Mouse (Mus musculus) limb, embryonic 13.5 days (tissue): ENCODE measurements around the gene Urgcp. TPM values are rescaled to one million over a fixed set of nuclear protein-coding genes. Genes with fewer than 3 reads are reported as not detected.

Experiments used
- ATAC-seq: fragments of 200-750 bp; cut with Nextera tagmentation; 2 replicates; pipeline ENCODE4 v1.8.0; 2017; ENCODE audit warnings: low read depth, moderate number of reproducible peaks, moderate TSS enrichment; ENCODE audit not compliant: low FRiP score
- H3K27ac ChIP-seq: fragments of 300-500 bp; sonication (generic); 2 replicates; pipeline ENCODE4 v1.5.1; 2015; ENCODE audit warnings: inconsistent platforms, mild to moderate bottlenecking, moderate library complexity
- H3K27me3 ChIP-seq: fragments of 300-500 bp; sonication (generic); 2 replicates; pipeline ENCODE4 v1.6.1; 2015; ENCODE audit warnings: mild to moderate bottlenecking, inconsistent platforms
- H3K36me3 ChIP-seq: fragments of 300-500 bp; sonication (generic); 2 replicates; pipeline ENCODE4 v1.6.1; 2015; ENCODE audit warnings: inconsistent platforms, mild to moderate bottlenecking, moderate library complexity
- H3K4me1 ChIP-seq: fragments of 300-500 bp; sonication (generic); 2 replicates; pipeline ENCODE4 v1.6.1; 2015; ENCODE audit warnings: inconsistent platforms
- H3K4me2 ChIP-seq: fragments of 300-500 bp; sonication (generic); replicated peaks from 2 replicates; pipeline ENCODE4 v1.6.1; 2015; ENCODE audit warnings: inconsistent platforms, mild to moderate bottlenecking, moderate library complexity
- H3K4me3 ChIP-seq: fragments of 300-500 bp; sonication (generic); 2 replicates; pipeline ENCODE4 v1.5.1; 2015; ENCODE audit warnings: moderate library complexity, mild to moderate bottlenecking, inconsistent platforms
- H3K9ac ChIP-seq: fragments of 300-500 bp; sonication (generic); 2 replicates; pipeline ENCODE4 v1.6.1; 2015; ENCODE audit warnings: mild to moderate bottlenecking, inconsistent platforms
- H3K9me3 ChIP-seq: fragments of 300-500 bp; sonication (generic); 2 replicates; pipeline ENCODE4 v1.6.1; 2016; ENCODE audit warnings: inconsistent platforms
- WGBS: fragments of 180-500 bp; shearing (Covaris S2); methylation state at CpG from one replicate; pipeline ENCODE4 v1.1.7; 2015; 5-methylcytosine and 5-hydroxymethylcytosine counted together
- polyA plus RNA-seq: library from polyadenylated mRNA; unstranded; fragments of >200 nt; fragmentation: Nextera tagmentation; extraction: Ambion mirVana; gene quantifications from 2 replicates; pipeline ENCODE4 v1.2.1, GENCODE M21; 2015

Urgcp gene
- polyA plus RNA-seq, 1 experiment from 2014 or later = 29.2 TPM

- Histone ChIP-seq H3K27me3 (no peaks in the 10 kb centered on the region), H3K4me3 (no peak overlapping the region), H3K4me2 (no peak overlapping the region), H3K27ac (no peak overlapping the region), H3K9me3 (no peaks in the 10 kb centered on the region), H3K9ac (no peak overlapping the region), H3K36me3 (peaks cover 5% of the 10 kb centered on the region; the same call in 1 of the 2 replicates), H3K4me1 (peaks cover 21% of the 10 kb centered on the region; the same call in 1 of the 2 replicates)
- WGBS = 90% methylated on average over 4 of the region's 4 CpGs
- no peak for ATAC-seq
These were observed 27.9 kb downstream of the Urgcp start for GRCm38 (mm10) chr11:5734323-5734722.

GRCm38 (mm10) chr11:5732401-5732800, 29.8 kb downstream of the Urgcp start:
- Histone ChIP-seq H3K36me3 (peaks cover 5% of the 10 kb centered on the region; the same call in 1 of the 2 replicates), H3K27me3 (no peaks in the 10 kb centered on the region), H3K4me3 (no peak overlapping the region), H3K4me2 (no peak overlapping the region), H3K27ac (peak overlapping the region; percentile 34; the same call in 1 of the 2 replicates), H3K9me3 (no peaks in the 10 kb centered on the region), H3K9ac (no peak overlapping the region; the same call in 1 of the 2 replicates), H3K4me1 (peaks cover 15% of the 10 kb centered on the region; the same call in 1 of the 2 replicates)
- ATAC-seq = peak; percentile 84
- 63% methylated on average over 5 of the region's 5 CpGs for WGBS

GRCm38 (mm10) chr11:5729582-5729981, 32.6 kb downstream of the Urgcp start:
- Histone ChIP-seq H3K9ac (no peak overlapping the region), H3K9me3 (no peaks in the 10 kb centered on the region), H3K4me1 (0 out of 2 replicates have a peak, but pooled peaks cover 14% of the 10 kb centered on the region), H3K36me3 (peaks cover 10% of the 10 kb centered on the region), H3K4me2 (no peak overlapping the region), H3K4me3 (no peak overlapping the region), H3K27me3 (no peaks in the 10 kb centered on the region), H3K27ac (no peak overlapping the region)
- no peak for ATAC-seq
- WGBS = 93% methylated on average over 9 of the region's 9 CpGs

- Histone ChIP-seq H3K4me1 (no peaks in the 10 kb centered on the region), H3K9me3 (no peaks in the 10 kb centered on the region), H3K27me3 (no peaks in the 10 kb centered on the region), H3K36me3 (peaks cover 78% of the 10 kb centered on the region), H3K4me2 (no peak overlapping the region), H3K27ac (no peak overlapping the region), H3K4me3 (no peak overlapping the region), H3K9ac (no peak overlapping the region)
- no peak for ATAC-seq
- WGBS = 88% methylated on average over 12 of the region's 12 CpGs
These were observed 43.4 kb downstream of the Urgcp start for GRCm38 (mm10) chr11:5718611-5719354.

GRCm38 (mm10) chr11:5716938-5717705, 45.1 kb downstream of the Urgcp start:
- 94% methylated on average over 34 of the region's 34 CpGs for WGBS
- Histone ChIP-seq H3K4me3 (no peak overlapping the region), H3K36me3 (peaks cover 74% of the 10 kb centered on the region), H3K9ac (no peak overlapping the region), H3K27ac (no peak overlapping the region), H3K27me3 (no peaks in the 10 kb centered on the region), H3K4me1 (no peaks in the 10 kb centered on the region), H3K4me2 (no peak overlapping the region), H3K9me3 (no peaks in the 10 kb centered on the region)
- ATAC-seq = no peak

- no peaks in the 10 kb centered on the region for H3K9me3 ChIP-seq
- H3K27ac ChIP-seq = no peak overlapping the region
- H3K4me1 ChIP-seq = no peaks in the 10 kb centered on the region
- ATAC-seq = no peak
- no peak overlapping the region for H3K9ac ChIP-seq
- WGBS = 84% methylated on average over 11 of the region's 11 CpGs
- H3K4me2 ChIP-seq = no peak overlapping the region
- no peaks in the 10 kb centered on the region for H3K27me3 ChIP-seq
- peaks cover 66% of the 10 kb centered on the region for H3K36me3 ChIP-seq
- H3K4me3 ChIP-seq = no peak overlapping the region
These were observed 45.9 kb downstream of the Urgcp start for GRCm38 (mm10) chr11:5716246-5716645.

GRCm38 (mm10) chr11:5715630-5716105, 46.5 kb downstream of the Urgcp start, which contains the start of gene Mrps24:
Gene Mrps24, minus strand, starts transcription at chr11:5715680.
- H3K4me1 ChIP-seq = no peaks in the 10 kb centered on the region
- no peak within 1 kb of the TSS for H3K4me2 ChIP-seq
- ATAC-seq = no peak
- no peaks in the 10 kb centered on the region for H3K27me3 ChIP-seq
- H3K27ac ChIP-seq = no peak within 1 kb of the TSS
- no peak within 1 kb of the TSS for H3K4me3 ChIP-seq
- no peaks in the 10 kb centered on the region for H3K9me3 ChIP-seq
- H3K9ac ChIP-seq = no peak within 1 kb of the TSS
- WGBS = 76% methylated on average over 14 of the region's 14 CpGs
- H3K36me3 ChIP-seq = peaks cover 60% of the 10 kb centered on the region

GRCm38 (mm10) chr11:5715179-5715578, 47.0 kb downstream of the Urgcp start:
- no peak overlapping the region for H3K4me2 ChIP-seq
- peaks cover 60% of the 10 kb centered on the region for H3K36me3 ChIP-seq
- H3K4me3 ChIP-seq = no peak overlapping the region
- H3K9me3 ChIP-seq = no peaks in the 10 kb centered on the region
- 90% methylated on average over 9 of the region's 9 CpGs for WGBS
- no peak for ATAC-seq
- H3K27ac ChIP-seq = no peak overlapping the region
- H3K9ac ChIP-seq = no peak overlapping the region
- H3K27me3 ChIP-seq = no peaks in the 10 kb centered on the region
- no peaks in the 10 kb centered on the region for H3K4me1 ChIP-seq

GRCm38 (mm10) chr11:5707530-5708353, 54.4 kb downstream of the Urgcp start:
- H3K9ac ChIP-seq = peak overlapping the region; percentile 90
- peaks cover 14% of the 10 kb centered on the region for H3K4me1 ChIP-seq
- WGBS = 19% methylated on average over 48 of the region's 50 CpGs
- H3K4me3 ChIP-seq = peak overlapping the region; percentile 90
- H3K27me3 ChIP-seq = no peaks in the 10 kb centered on the region
- H3K4me2 ChIP-seq = peak overlapping the region; percentile 80
- peaks cover 28% of the 10 kb centered on the region for H3K36me3 ChIP-seq
- H3K27ac ChIP-seq = peak overlapping the region; percentile 73; the same call in 1 of the 2 replicates
- ATAC-seq = peak; percentile 96
- no peaks in the 10 kb centered on the region for H3K9me3 ChIP-seq

- peak overlapping the region; percentile 90 for H3K9ac ChIP-seq
- H3K36me3 ChIP-seq = peaks cover 25% of the 10 kb centered on the region
- WGBS = under 1% methylated on average over 43 of the region's 43 CpGs
- no peaks in the 10 kb centered on the region for H3K9me3 ChIP-seq
- no peaks in the 10 kb centered on the region for H3K27me3 ChIP-seq
- peak overlapping the region; percentile 80 for H3K4me2 ChIP-seq
- peak overlapping the region; percentile 90 for H3K4me3 ChIP-seq
- H3K4me1 ChIP-seq = peaks cover 14% of the 10 kb centered on the region
- H3K27ac ChIP-seq = peak overlapping the region; percentile 73; the same call in 1 of the 2 replicates
- peak; percentile 77 for ATAC-seq
These were observed 55.2 kb downstream of the Urgcp start for GRCm38 (mm10) chr11:5706874-5707529.

GRCm38 (mm10) chr11:5705972-5706371, 56.2 kb downstream of the Urgcp start:
- 91% methylated on average over 9 of the region's 9 CpGs for WGBS
- Histone ChIP-seq H3K9ac (peak overlapping the region; percentile 90), H3K4me2 (peak overlapping the region; percentile 80), H3K9me3 (no peaks in the 10 kb centered on the region), H3K36me3 (peaks cover 25% of the 10 kb centered on the region), H3K27me3 (no peaks in the 10 kb centered on the region), H3K4me3 (peak overlapping the region; percentile 90), H3K4me1 (peaks cover 14% of the 10 kb centered on the region), H3K27ac (no peak overlapping the region)
- no peak for ATAC-seq
